ENCODE assay signal across 8 mouse cellular contexts in genomic region chr4:44011799-44012198, GRCm38 (mm10). TPM values are rescaled to one million over a fixed set of nuclear protein-coding genes. Genes with fewer than 3 reads are reported as not detected.
DNase-seq lines count a peak whose midpoint lies in the region; ATAC-seq and TF ChIP-seq lines count a peak whose summit lies in the region.

No protein-coding gene starts in this region.

- no peak for TF ChIP-seq POLR2A in kidney, adult 2 months (IDR thresholded peaks at IDR 0.05; ENCODE audit: low read depth, low read length)

- WGBS in kidney, adult 2 months: 79% methylated on average over 3 of the region's 3 CpGs
- 84% methylated on average over 3 of the region's 3 CpGs for WGBS in hindbrain, embryonic 11.5 days
- 80% methylated on average over 3 of the region's 3 CpGs for WGBS in midbrain, embryonic 14.5 days

- H3K27me3 ChIP-seq in kidney, adult 2 months (replicated peaks; ENCODE audit: control insufficient read depth, insufficient read depth, low read length): no peaks in the 10 kb centered on the region
- no peaks in the 10 kb centered on the region for H3K27me3 ChIP-seq in hindbrain, embryonic 11.5 days (ENCODE audit: control insufficient read depth, insufficient read depth, low read length)
- no peaks in the 10 kb centered on the region for H3K27me3 ChIP-seq in midbrain, embryonic 14.5 days (ENCODE audit: control insufficient read depth, insufficient read depth, low read length)

- H3K27ac ChIP-seq in kidney, adult 2 months (ENCODE audit: insufficient read depth, low read depth, low read length): peak overlapping the region; percentile 73; the same call in 1 of the 2 replicates
- H3K27ac ChIP-seq in hindbrain, embryonic 11.5 days (ENCODE audit: low read depth, low read length): no peak overlapping the region
- H3K27ac ChIP-seq in midbrain, embryonic 14.5 days (replicated peaks; ENCODE audit: low read depth, low read length): peak overlapping the region; percentile 72

- H3K36me3 ChIP-seq in kidney, adult 2 months (ENCODE audit: control insufficient read depth, insufficient read depth, low read length): no peaks in the 10 kb centered on the region
- H3K36me3 ChIP-seq in hindbrain, embryonic 11.5 days (ENCODE audit: control insufficient read depth, insufficient read depth, low read length): no peaks in the 10 kb centered on the region
- H3K36me3 ChIP-seq in midbrain, embryonic 14.5 days (ENCODE audit: control insufficient read depth, insufficient read depth, low read length): no peaks in the 10 kb centered on the region

- peaks cover 28% of the 10 kb centered on the region for H3K4me1 ChIP-seq in kidney, adult 2 months (ENCODE audit: control insufficient read depth, insufficient read depth, low read length)
- no peaks in the 10 kb centered on the region; the same call in 1 of the 2 replicates for H3K4me1 ChIP-seq in hindbrain, embryonic 11.5 days (replicated peaks; ENCODE audit: control insufficient read depth, insufficient read depth, low read length)
- H3K4me1 ChIP-seq in midbrain, embryonic 14.5 days (ENCODE audit: control insufficient read depth, insufficient read depth, low read length): peaks cover 19% of the 10 kb centered on the region

- H3K4me2 ChIP-seq in hindbrain, embryonic 11.5 days (replicated peaks; ENCODE audit: low read depth, low read length): peak overlapping the region; percentile 95
- peak overlapping the region; percentile 99 for H3K4me2 ChIP-seq in midbrain, embryonic 14.5 days (ENCODE audit: low read length)

- H3K9ac ChIP-seq in hindbrain, embryonic 11.5 days (ENCODE audit: low read depth, low read length): peak overlapping the region; percentile 94
- H3K9ac ChIP-seq in midbrain, embryonic 14.5 days (replicated peaks; ENCODE audit: low read length): peak overlapping the region; percentile 44

- no peak for DNase-seq in kidney, adult 2 months
- DNase-seq in kidney, postnatal 10 days: no peak
- peak; percentile 28 for DNase-seq in R1 (ENCODE audit: low read depth, low spot score)
- DNase-seq in hindbrain, embryonic 11.5 days (ENCODE audit: low spot score): peak; percentile 7
- DNase-seq in midbrain, embryonic 14.5 days: peak; percentile 2
- DNase-seq in urinary bladder, adult 2 months (ENCODE audit: low spot score): no peak
- DNase-seq in gastrocnemius, postnatal 10 days: no peak
- no peak for DNase-seq in kidney, postnatal 4 days

- no peaks in the 10 kb centered on the region for H3K9me3 ChIP-seq in hindbrain, embryonic 11.5 days (ENCODE audit: control insufficient read depth, low read length)
- no peaks in the 10 kb centered on the region for H3K9me3 ChIP-seq in midbrain, embryonic 14.5 days (ENCODE audit: control insufficient read depth, low read length)

- TF ChIP-seq CTCF in kidney, adult 2 months (conservative IDR thresholded peaks at IDR 0.05; ENCODE audit: insufficient read depth, insufficient read length, low read depth, low read length): no peak

- peak overlapping the region; percentile 89 for H3K4me3 ChIP-seq in kidney, adult 2 months (ENCODE audit: insufficient read depth, low read depth, low read length)
- H3K4me3 ChIP-seq in hindbrain, embryonic 11.5 days (ENCODE audit: low read depth, low read length): peak overlapping the region; percentile 98
- H3K4me3 ChIP-seq in midbrain, embryonic 14.5 days (replicated peaks; ENCODE audit: low read depth, low read length): peak overlapping the region; percentile 100

- no peak for ATAC-seq in hindbrain, embryonic 11.5 days (ENCODE audit: low FRiP score)
- ATAC-seq in midbrain, embryonic 14.5 days (ENCODE audit: low FRiP score, low TSS enrichment): no peak

RNA-seq across cellular contexts. Expression of gene Clta, which starts 7.5 kb away (rescaled TPM):
- polyA plus RNA-seq in kidney, adult 2 months (2012; rRNA removed): 212 and 261 TPM in 2 replicates
- 284 and 291 TPM in 2 replicates for polyA plus RNA-seq in hindbrain, embryonic 11.5 days (2014; fragmentation: Nextera tagmentation; extraction: Ambion mirVana)
- 317 and 327 TPM in 2 replicates for polyA plus RNA-seq in midbrain, embryonic 14.5 days (2014; fragmentation: Nextera tagmentation; extraction: Ambion mirVana)
- polyA plus RNA-seq in urinary bladder, adult 2 months (2012; rRNA removed): 300 and 319 TPM in 2 replicates
- 100 to 1,000 TPM in 1 of 2 experiments, 10 to 100 TPM in 1; 94.7 to 106 TPM for total RNA-seq in gastrocnemius, postnatal 10 days (2021)

RNA-seq across cellular contexts. Expression of gene Ccin, which starts 28.5 kb away (rescaled TPM):
- polyA plus RNA-seq in kidney, adult 2 months (2012; rRNA removed): 0.12 and 0.13 TPM in 2 replicates
- 0.17 TPM in 1 of 2 replicates, not detected in the other for polyA plus RNA-seq in hindbrain, embryonic 11.5 days (2014; fragmentation: Nextera tagmentation; extraction: Ambion mirVana)
- polyA plus RNA-seq in midbrain, embryonic 14.5 days (2014; fragmentation: Nextera tagmentation; extraction: Ambion mirVana): not detected in 2 replicates
- 0.04 and 0.07 TPM in 2 replicates for polyA plus RNA-seq in urinary bladder, adult 2 months (2012; rRNA removed)
- total RNA-seq in gastrocnemius, postnatal 10 days (2021): under 1 TPM in 1 of 2 experiments, not detected in 1; 0.14 TPM

RNA-seq across cellular contexts. Expression of gene Glipr2, which starts 54.6 kb away (rescaled TPM):
- 3.3 and 4.7 TPM in 2 replicates for polyA plus RNA-seq in kidney, adult 2 months (2012; rRNA removed)
- 109 and 117 TPM in 2 replicates for polyA plus RNA-seq in hindbrain, embryonic 11.5 days (2014; fragmentation: Nextera tagmentation; extraction: Ambion mirVana)
- polyA plus RNA-seq in midbrain, embryonic 14.5 days (2014; fragmentation: Nextera tagmentation; extraction: Ambion mirVana): 27.0 and 31.8 TPM in 2 replicates
- 24.2 and 24.7 TPM in 2 replicates for polyA plus RNA-seq in urinary bladder, adult 2 months (2012; rRNA removed)
- 10 to 100 TPM; 13.1 to 18.0 TPM for total RNA-seq in gastrocnemius, postnatal 10 days (2021)

Comparison
In these comparisons a context has a peak if more than half of its experiments do, and no peak if none do; other contexts are left out.
1. DNase-seq: peak in R1 (single experiment), hindbrain, embryonic 11.5 days (single experiment) and midbrain, embryonic 14.5 days (single experiment); none in kidney, adult 2 months (single experiment), kidney, postnatal 10 days (single experiment), urinary bladder, adult 2 months (single experiment), gastrocnemius, postnatal 10 days (single experiment) and kidney, postnatal 4 days (0 of 2).
2. Peak in every context shown above with its lines, with median percentiles within 50 percentile points of each other: H3K4me3 ChIP-seq.